Mouse (Mus musculus): ENCODE data around the gene Bank1.

DNA sequence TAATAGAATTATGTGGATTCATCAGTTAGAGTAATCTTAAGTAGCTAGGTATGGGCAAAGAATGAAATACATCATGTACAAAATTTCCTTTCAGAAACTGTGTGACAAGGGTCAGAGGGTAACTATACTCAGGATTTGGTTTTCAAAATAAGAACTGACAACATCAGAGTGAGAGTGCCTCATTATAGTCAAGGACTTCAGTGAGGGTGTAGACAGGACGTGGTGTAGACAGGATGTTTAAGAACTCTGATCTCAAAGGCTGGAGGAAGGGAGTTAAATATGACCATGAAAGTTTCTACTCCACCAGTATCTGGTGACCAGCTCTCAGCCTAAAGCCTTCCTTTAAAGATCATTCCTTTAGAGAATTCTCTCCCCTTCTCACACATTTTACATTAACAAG is 219.4 kb downstream of the Bank1 start:
- no peak for TF ChIP-seq POLR2A (IDR thresholded peaks at IDR 0.05; ENCODE audit: borderline replicate concordance, low read depth, low read length)
- TF ChIP-seq CTCF (IDR thresholded peaks at IDR 0.05; ENCODE audit: low read depth, low read length), result no peak
